Mouse (Mus musculus) liver, embryonic 12.5 days (tissue): ENCODE results near the gene Lyrm4. TPM values are rescaled to one million over a fixed set of nuclear protein-coding genes. Genes with fewer than 3 reads are reported as not detected.

ENCODE experiments used
- ATAC-seq: fragments of 200-750 bp; cut with Nextera tagmentation; 2 replicates; pipeline ENCODE4 v1.8.0; 2017; ENCODE audit warnings: moderate number of reproducible peaks, mild to moderate bottlenecking, moderate library complexity
- H3K27ac ChIP-seq: fragments of 300-500 bp; sonication (generic); 2 replicates; pipeline ENCODE4 v1.5.1; 2016; ENCODE audit warnings: mild to moderate bottlenecking
- H3K27me3 ChIP-seq: fragments of 300-500 bp; sonication (generic); replicated peaks from 2 replicates; pipeline ENCODE4 v1.6.1; 2016; ENCODE audit warnings: mild to moderate bottlenecking, moderate library complexity
- H3K36me3 ChIP-seq: fragments of 300-500 bp; sonication (generic); 2 replicates; pipeline ENCODE4 v1.6.1; 2016; ENCODE audit warnings: mild to moderate bottlenecking, moderate library complexity
- H3K4me1 ChIP-seq: fragments of 300-500 bp; sonication (generic); 2 replicates; pipeline ENCODE4 v1.6.1; 2016
- H3K4me2 ChIP-seq: fragments of 300-500 bp; sonication (generic); 2 replicates; pipeline ENCODE4 v1.6.1; 2016; ENCODE audit warnings: mild to moderate bottlenecking, moderate library complexity
- H3K4me3 ChIP-seq: fragments of 300-500 bp; sonication (generic); 2 replicates; pipeline ENCODE4 v1.5.1; 2016; ENCODE audit warnings: mild to moderate bottlenecking, moderate library complexity
- H3K9ac ChIP-seq: fragments of 300-500 bp; sonication (generic); 2 replicates; pipeline ENCODE4 v1.6.1; 2016; ENCODE audit warnings: mild to moderate bottlenecking, moderate library complexity
- H3K9me3 ChIP-seq: fragments of 300-500 bp; sonication (generic); replicated peaks from 2 replicates; pipeline ENCODE4 v1.6.1; 2016; ENCODE audit warnings: mild to moderate bottlenecking, moderate library complexity
- WGBS: fragments of 180-500 bp; shearing (Covaris S2); methylation state at CpG from one replicate; pipeline ENCODE4 v1.1.7; 2016; ENCODE audit not compliant: insufficient replicate concordance; 5-methylcytosine and 5-hydroxymethylcytosine counted together
- polyA plus RNA-seq: library from polyadenylated mRNA; unstranded; fragments of >200 nt; fragmentation: Nextera tagmentation; extraction: Ambion mirVana; gene quantifications from 2 replicates; pipeline ENCODE4 v1.2.1, GENCODE M21; 2016

Gene Lyrm4
- polyA plus RNA-seq, 1 experiment from 2014 or later: 27.5 TPM

- peaks cover 52% of the 10 kb centered on the region for H3K36me3 ChIP-seq
- H3K27ac ChIP-seq: peak overlapping the region; percentile 91
- H3K4me1 ChIP-seq: peaks cover 61% of the 10 kb centered on the region
- WGBS: 65% methylated on average over 4 of the region's 4 CpGs
- H3K4me3 ChIP-seq: no peak overlapping the region
- H3K4me2 ChIP-seq: 0 out of 2 replicates have a peak overlapping the region, but pooled peaks have one; percentile 52
- ATAC-seq: no peak
- no peak overlapping the region for H3K9ac ChIP-seq
- no peaks in the 10 kb centered on the region for H3K9me3 ChIP-seq
- no peaks in the 10 kb centered on the region for H3K27me3 ChIP-seq
These were observed 29.2 kb downstream of the Lyrm4 start for GRCm38 (mm10) chr13:36088168-36088567.

- peaks cover 50% of the 10 kb centered on the region for H3K36me3 ChIP-seq
- H3K9me3 ChIP-seq: no peaks in the 10 kb centered on the region
- H3K27me3 ChIP-seq: no peaks in the 10 kb centered on the region
- peaks cover 61% of the 10 kb centered on the region for H3K4me1 ChIP-seq
- peak overlapping the region; percentile 52 for H3K4me2 ChIP-seq
- H3K9ac ChIP-seq: peak overlapping the region; percentile 39; the same call in 1 of the 2 replicates
- 43% methylated on average over 2 of the region's 2 CpGs for WGBS
- H3K27ac ChIP-seq: peak overlapping the region; percentile 91
- H3K4me3 ChIP-seq: no peak overlapping the region
- ATAC-seq: peak; percentile 68
These were observed 29.9 kb downstream of the Lyrm4 start for GRCm38 (mm10) chr13:36087427-36087826.

DNA sequence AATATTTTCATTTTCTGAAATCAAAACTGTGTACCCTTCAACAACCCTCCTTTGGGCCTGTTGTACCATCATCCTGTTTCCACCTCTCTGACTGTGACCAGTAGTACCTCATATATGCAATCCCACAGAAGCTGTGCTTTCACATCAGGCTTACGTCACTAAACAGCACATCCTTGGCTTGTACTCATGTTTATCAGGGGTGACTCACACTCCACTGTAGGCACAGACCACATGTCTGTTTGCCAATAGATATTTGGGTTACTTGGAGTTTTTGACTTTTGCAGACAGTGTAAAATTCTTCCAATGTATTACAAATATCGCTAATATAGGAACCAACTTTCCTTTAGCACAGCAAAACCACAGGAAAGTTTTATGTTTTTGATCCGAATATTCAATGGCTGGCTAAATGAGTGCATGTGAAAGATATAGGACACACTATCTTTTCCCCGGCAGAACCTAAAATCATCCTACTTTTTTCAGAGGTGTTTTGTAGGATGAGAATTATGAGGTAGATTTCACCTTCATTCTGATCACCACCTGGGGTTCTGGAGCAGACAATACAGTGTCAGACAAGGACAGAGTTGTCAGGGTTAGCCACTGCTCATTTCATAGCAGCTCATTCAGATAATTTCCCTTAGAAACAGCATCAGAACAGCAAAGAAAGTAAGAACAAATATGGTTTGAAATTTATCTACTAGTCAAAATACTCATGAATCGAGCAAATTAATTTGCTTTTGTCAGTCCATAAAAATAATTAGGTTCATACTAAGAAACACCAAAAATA lies 30.5 kb downstream of the Lyrm4 start:
- H3K27ac ChIP-seq: peak overlapping the region; percentile 91
- H3K9ac ChIP-seq: peak overlapping the region; percentile 54

DNA sequence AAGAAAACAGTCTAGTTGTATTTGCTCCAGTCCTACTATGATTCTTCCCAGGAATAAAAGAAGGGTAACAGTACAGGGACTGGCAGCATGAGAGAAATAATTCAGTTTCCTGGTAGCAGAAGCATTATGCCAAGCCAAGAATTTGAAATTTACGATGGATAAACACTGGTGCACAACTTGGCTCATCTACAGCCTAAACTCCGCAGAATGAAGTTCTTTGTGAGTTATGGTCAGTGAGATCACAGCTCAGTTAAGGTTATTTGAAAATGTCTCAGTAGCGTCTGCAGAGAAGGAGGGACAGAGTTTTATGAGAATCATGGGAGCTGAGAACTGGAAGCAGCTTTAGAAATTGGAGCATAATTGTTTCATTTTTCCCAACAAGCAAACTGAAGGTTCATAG lies 31.4 kb downstream of the Lyrm4 start:
- peak overlapping the region; percentile 62; the same call in 1 of the 2 replicates for H3K27ac ChIP-seq
- peak overlapping the region; percentile 19; the same call in 1 of the 2 replicates for H3K9ac ChIP-seq
- ATAC-seq: no peak
- H3K27me3 ChIP-seq: no peaks in the 10 kb centered on the region
- H3K4me2 ChIP-seq: no peak overlapping the region
- 80% methylated on average over 3 of the region's 3 CpGs for WGBS
- H3K4me1 ChIP-seq: peaks cover 54% of the 10 kb centered on the region
- H3K9me3 ChIP-seq: no peaks in the 10 kb centered on the region
- H3K36me3 ChIP-seq: peaks cover 50% of the 10 kb centered on the region
- no peak overlapping the region for H3K4me3 ChIP-seq

More for the DNA sequence above, 30.5 kb downstream of the Lyrm4 start:
- H3K36me3 ChIP-seq: peaks cover 50% of the 10 kb centered on the region
- H3K4me1 ChIP-seq: peaks cover 61% of the 10 kb centered on the region
- peak; percentile 99 for ATAC-seq
- no peak overlapping the region for H3K4me3 ChIP-seq
- no peaks in the 10 kb centered on the region for H3K27me3 ChIP-seq
- 41% methylated on average over 5 of the region's 5 CpGs for WGBS
- peak overlapping the region; percentile 52 for H3K4me2 ChIP-seq
- H3K9me3 ChIP-seq: no peaks in the 10 kb centered on the region

- H3K9me3 ChIP-seq: no peaks in the 10 kb centered on the region
- WGBS: 83% methylated on average over 3 of the region's 3 CpGs
- no peak for ATAC-seq
- peak overlapping the region; percentile 34; the same call in 1 of the 2 replicates for H3K27ac ChIP-seq
- no peak overlapping the region for H3K4me2 ChIP-seq
- peaks cover 42% of the 10 kb centered on the region for H3K4me1 ChIP-seq
- no peak overlapping the region for H3K9ac ChIP-seq
- H3K27me3 ChIP-seq: no peaks in the 10 kb centered on the region
- H3K4me3 ChIP-seq: no peak overlapping the region
- H3K36me3 ChIP-seq: peaks cover 40% of the 10 kb centered on the region
These were observed 32.6 kb downstream of the Lyrm4 start for GRCm38 (mm10) chr13:36084701-36085100.

- peaks cover 31% of the 10 kb centered on the region for H3K36me3 ChIP-seq
- peaks cover 11% of the 10 kb centered on the region for H3K4me1 ChIP-seq
- no peak for ATAC-seq
These were observed 35.7 kb downstream of the Lyrm4 start for GRCm38 (mm10) chr13:36081591-36081990.

DNA sequence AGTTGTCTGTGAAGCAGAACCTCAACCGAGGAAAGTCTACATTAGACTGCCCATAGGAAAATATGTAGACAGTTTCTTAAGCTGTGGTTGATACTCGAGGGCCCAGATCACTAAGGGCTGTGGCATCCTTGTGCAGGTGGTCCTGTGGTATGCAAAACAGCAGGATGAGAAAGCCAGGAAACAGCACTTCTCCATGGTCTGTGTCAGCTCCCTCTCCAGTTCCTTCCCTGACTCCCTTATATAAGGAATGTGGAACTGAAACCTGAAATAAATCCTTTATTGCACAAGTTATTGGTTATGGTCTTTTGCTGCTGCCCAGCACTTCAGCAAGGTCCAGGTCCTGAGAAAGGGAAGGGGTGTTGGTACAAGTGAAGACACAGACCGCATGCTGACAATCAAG lies 42.8 kb downstream of the Lyrm4 start:
- peaks cover 8% of the 10 kb centered on the region; the same call in 1 of the 2 replicates for H3K4me1 ChIP-seq
- no peaks in the 10 kb centered on the region for H3K9me3 ChIP-seq
- no peak overlapping the region for H3K4me2 ChIP-seq
- no peak for ATAC-seq
- H3K36me3 ChIP-seq: peaks cover 8% of the 10 kb centered on the region; the same call in 1 of the 2 replicates
- no peak overlapping the region for H3K9ac ChIP-seq
- WGBS: 71% methylated on average over 3 of the region's 3 CpGs
- no peak overlapping the region for H3K27ac ChIP-seq
- no peak overlapping the region for H3K4me3 ChIP-seq
- no peaks in the 10 kb centered on the region for H3K27me3 ChIP-seq

More at GRCm38 (mm10) chr13:36081591-36081990, 35.7 kb downstream of the Lyrm4 start:
- H3K4me2 ChIP-seq: no peak overlapping the region
- 83% methylated on average over 3 of the region's 3 CpGs for WGBS
- H3K27ac ChIP-seq: no peak overlapping the region
- H3K9me3 ChIP-seq: no peaks in the 10 kb centered on the region
- H3K27me3 ChIP-seq: no peaks in the 10 kb centered on the region
- H3K9ac ChIP-seq: no peak overlapping the region
- no peak overlapping the region for H3K4me3 ChIP-seq

GRCm38 (mm10) chr13:36066676-36067075 lies 50.6 kb downstream of the Lyrm4 start:
- WGBS: 76% methylated on average over 2 of the region's 2 CpGs
- H3K9ac ChIP-seq: no peak overlapping the region
- ATAC-seq: no peak
- no peaks in the 10 kb centered on the region for H3K4me1 ChIP-seq
- no peaks in the 10 kb centered on the region for H3K9me3 ChIP-seq
- no peak overlapping the region for H3K4me2 ChIP-seq
- no peak overlapping the region for H3K27ac ChIP-seq
- no peaks in the 10 kb centered on the region for H3K27me3 ChIP-seq
- H3K4me3 ChIP-seq: no peak overlapping the region
- H3K36me3 ChIP-seq: no peaks in the 10 kb centered on the region

DNA sequence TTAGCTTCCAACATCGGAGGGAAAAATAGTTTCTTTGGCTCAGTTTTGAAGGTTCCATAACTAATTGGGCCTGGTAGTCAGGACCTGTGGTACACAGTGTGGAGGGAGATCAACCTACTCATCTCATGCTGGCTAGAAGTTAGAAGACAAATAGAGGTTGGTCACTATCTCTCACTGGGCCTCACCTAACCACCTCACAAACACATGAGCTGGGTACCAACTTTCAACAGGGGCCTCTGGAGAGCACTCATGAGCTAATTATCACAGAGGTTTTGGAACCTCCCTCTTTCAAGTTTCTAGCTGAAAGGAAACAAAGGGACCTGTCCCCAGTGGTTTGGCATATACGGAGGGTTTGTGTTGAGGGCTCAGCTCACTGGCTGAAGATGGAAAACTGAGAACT lies 59.8 kb downstream of the Lyrm4 start:
- Histone ChIP-seq H3K4me2 (peak overlapping the region; percentile 63), H3K27ac (peak overlapping the region; percentile 99), H3K4me3 (peak overlapping the region; percentile 23), H3K9ac (peak overlapping the region; percentile 69), H3K36me3 (no peaks in the 10 kb centered on the region), H3K9me3 (no peaks in the 10 kb centered on the region), H3K4me1 (peaks cover 47% of the 10 kb centered on the region), H3K27me3 (no peaks in the 10 kb centered on the region)
- WGBS: 65% methylated on average over 2 of the region's 2 CpGs
- peak; percentile 66 for ATAC-seq

DNA sequence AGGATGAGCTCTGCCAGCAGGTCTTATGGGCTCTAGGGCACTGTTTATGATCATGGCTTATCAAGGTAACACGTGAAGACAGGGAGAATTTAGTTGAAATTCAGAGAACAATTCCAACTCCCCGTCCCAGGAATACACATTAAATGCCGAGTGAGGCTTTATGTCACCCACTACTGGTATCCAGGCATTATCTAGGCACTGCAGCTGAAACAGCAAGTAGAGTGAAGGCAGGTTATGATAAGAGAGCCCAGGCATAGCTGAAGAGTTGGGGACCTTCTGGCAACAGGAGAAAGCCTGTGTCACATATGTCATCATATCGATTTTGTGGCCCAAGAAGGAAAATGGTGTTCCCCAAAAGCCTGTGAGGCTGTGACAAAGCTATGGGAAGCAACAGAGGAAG lies 60.4 kb downstream of the Lyrm4 start:
- H3K27ac ChIP-seq: peak overlapping the region; percentile 99
- peak overlapping the region; percentile 23; the same call in 1 of the 2 replicates for H3K4me3 ChIP-seq
- H3K27me3 ChIP-seq: no peaks in the 10 kb centered on the region
- peak; percentile 98 for ATAC-seq
- H3K9me3 ChIP-seq: no peaks in the 10 kb centered on the region
- no peaks in the 10 kb centered on the region for H3K36me3 ChIP-seq
- peaks cover 47% of the 10 kb centered on the region for H3K4me1 ChIP-seq
- WGBS: 24% methylated on average over 4 of the region's 4 CpGs
- peak overlapping the region; percentile 63 for H3K4me2 ChIP-seq
- H3K9ac ChIP-seq: peak overlapping the region; percentile 69

DNA sequence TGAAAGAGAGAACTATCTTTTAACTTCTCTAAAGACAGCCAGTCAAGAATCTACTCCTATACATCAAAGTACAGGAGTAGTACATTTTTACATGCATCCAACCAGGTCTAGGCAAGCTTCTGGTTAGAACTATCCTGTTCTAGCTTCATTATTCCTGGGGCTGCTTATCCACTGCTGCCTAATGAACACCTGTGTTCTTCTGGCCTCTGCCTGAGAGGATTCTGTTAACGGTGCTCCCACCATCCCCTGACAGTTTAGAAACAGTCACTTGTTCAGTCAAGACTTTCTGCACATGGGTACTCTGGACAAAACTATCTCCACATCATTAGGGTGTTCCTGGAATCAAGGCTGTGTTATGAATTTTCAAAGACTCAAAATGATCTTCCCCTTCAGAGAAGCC lies 60.8 kb downstream of the Lyrm4 start:
- peak overlapping the region; percentile 99 for H3K27ac ChIP-seq
- peak; percentile 66 for ATAC-seq
- WGBS: 44% methylated on average over 1 of the region's 1 CpGs
- peak overlapping the region; percentile 69 for H3K9ac ChIP-seq
- peak overlapping the region; percentile 63 for H3K4me2 ChIP-seq
- H3K27me3 ChIP-seq: no peaks in the 10 kb centered on the region
- H3K36me3 ChIP-seq: no peaks in the 10 kb centered on the region
- peaks cover 47% of the 10 kb centered on the region for H3K4me1 ChIP-seq
- H3K9me3 ChIP-seq: no peaks in the 10 kb centered on the region
- peak overlapping the region; percentile 12; the same call in 1 of the 2 replicates for H3K4me3 ChIP-seq

- WGBS: 71% methylated on average over 4 of the region's 4 CpGs
These were observed 81.8 kb downstream of the Lyrm4 start for GRCm38 (mm10) chr13:36035528-36035927.

More at GRCm38 (mm10) chr13:36035528-36035927, 81.8 kb downstream of the Lyrm4 start:
- no peak overlapping the region for H3K9ac ChIP-seq
- no peaks in the 10 kb centered on the region for H3K27me3 ChIP-seq
- no peak overlapping the region for H3K4me2 ChIP-seq
- H3K4me3 ChIP-seq: no peak overlapping the region
- no peaks in the 10 kb centered on the region for H3K36me3 ChIP-seq
- no peaks in the 10 kb centered on the region for H3K9me3 ChIP-seq
- H3K4me1 ChIP-seq: peaks cover 16% of the 10 kb centered on the region
- 0 out of 2 replicates have a peak overlapping the region, but pooled peaks have one; percentile 4 for H3K27ac ChIP-seq
- 0 out of 2 replicates have a peak, but pooled peaks have one; percentile 35 for ATAC-seq
